Mouse (Mus musculus): Measurements from ENCODE around the gene Acot2.
"Not testable (repeated sequence)": the region's sequence is repeated elsewhere in the genome, so short reads cannot be mapped to it uniquely, and the experiment has no call there.

The Acot2 gene

GRCm38 (mm10) chr12:84038241-84038640 lies 50.6 kb downstream of the Acot2 start, which contains the start of gene Acot4:
Gene Acot4 (plus strand): TSS chr12:84038379.
- DNase-seq (ENCODE audit: low read depth, low spot score): not testable (repeated sequence)

DNA sequence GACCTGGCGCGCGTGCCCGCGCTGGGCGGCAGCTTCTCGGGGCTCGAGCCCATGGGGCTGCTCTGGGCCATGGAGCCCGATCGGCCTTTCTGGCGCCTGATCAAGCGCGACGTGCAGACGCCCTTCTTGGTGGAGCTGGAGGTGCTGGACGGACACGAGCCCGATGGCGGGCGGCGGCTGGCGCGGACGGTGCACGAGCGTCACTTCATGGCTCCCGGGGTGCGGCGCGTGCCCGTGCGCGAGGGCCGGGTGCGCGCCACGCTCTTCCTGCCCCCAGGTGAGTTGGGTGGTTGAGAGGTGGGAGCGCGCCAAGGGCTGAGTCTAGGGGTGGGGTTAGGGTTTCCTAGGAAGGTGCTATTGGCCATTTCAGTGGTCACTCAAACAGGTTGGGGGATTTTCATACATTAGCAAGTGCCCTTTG lies 51.0 kb downstream of the Acot2 start, which contains the start of gene Gm49366:
TSS of gene Gm49366 (plus strand) at position 245 of the 421 bp plus-strand sequence.
- not testable (repeated sequence) for DNase-seq (ENCODE audit: low read depth, low spot score)

DNA sequence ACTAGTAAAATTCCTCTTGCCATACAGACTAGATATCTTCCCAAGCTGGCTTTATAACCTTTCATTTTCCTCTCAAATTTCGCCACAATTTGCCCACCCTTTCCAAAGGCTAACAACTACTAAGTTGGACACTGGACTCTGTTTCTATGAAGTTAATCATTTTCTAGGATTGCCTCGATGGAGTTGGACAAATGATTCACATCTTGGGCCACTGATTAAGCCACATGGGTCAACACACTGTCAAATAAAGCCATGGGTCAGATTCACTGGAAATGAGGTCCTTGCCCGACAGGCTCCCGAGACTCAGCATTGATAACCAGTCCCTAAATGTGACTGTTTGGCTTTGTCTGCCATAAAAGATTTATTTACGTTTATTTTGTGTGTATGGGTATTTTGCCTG lies 54.6 kb downstream of the Acot2 start:
- DNase-seq (ENCODE audit: low read depth, low spot score): no peak
